Mouse (Mus musculus) erythroblast, adult 5-6 weeks (primary cell): ENCODE measurements around the gene Dpp10. TPM values are rescaled to one million over a fixed set of nuclear protein-coding genes. Genes with fewer than 3 reads are reported as not detected.

Experiments used
- ATAC-seq: replicated peaks from 2 replicates; pipeline ENCODE4 v1.8.0; 2016; ENCODE audit warnings: moderate number of reproducible peaks, mild to moderate bottlenecking, moderate TSS enrichment, inconsistent platforms; ENCODE audit not compliant: poor library complexity, low FRiP score, severe bottlenecking
- total RNA-seq, 2 experiments: library from RNA; stranded (forward) in 1 of 2; stranded (reverse) in 1 of 2; fragments of 150-400 nt in 1 of 2; fragments of 200-764, 138-1000 nt in 1 of 2; gene quantifications; 2 replicates each; pipeline versions ENCODE4 v1.2.3 to v1.2.4; 2015 to 2017; ENCODE audit warnings: low replicate concordance in 2 of 2

The Dpp10 gene
- total RNA-seq, 2 experiments from 2014 or later: 0.17 TPM; not detected in 1

DNA sequence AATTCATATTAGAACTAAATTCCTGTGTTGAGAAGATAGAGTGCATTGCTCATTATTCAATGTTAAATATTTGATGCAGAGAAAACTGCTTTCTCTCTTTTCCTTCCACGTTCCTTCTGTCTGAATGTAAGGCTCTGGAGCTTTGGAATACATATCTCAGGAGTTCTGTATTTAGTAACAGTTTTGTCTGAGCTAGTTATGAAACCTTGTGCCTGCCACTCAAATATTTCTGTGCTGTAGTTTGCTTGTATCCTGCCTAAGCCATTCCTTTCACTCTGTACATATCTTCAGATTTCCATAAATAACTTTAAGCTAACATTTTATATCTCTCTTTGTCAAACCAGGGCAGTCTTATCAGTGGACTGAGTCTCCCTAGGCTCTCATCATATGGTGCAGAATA, 707.5 kb downstream of the Dpp10 start:
- no peak for ATAC-seq

DNA sequence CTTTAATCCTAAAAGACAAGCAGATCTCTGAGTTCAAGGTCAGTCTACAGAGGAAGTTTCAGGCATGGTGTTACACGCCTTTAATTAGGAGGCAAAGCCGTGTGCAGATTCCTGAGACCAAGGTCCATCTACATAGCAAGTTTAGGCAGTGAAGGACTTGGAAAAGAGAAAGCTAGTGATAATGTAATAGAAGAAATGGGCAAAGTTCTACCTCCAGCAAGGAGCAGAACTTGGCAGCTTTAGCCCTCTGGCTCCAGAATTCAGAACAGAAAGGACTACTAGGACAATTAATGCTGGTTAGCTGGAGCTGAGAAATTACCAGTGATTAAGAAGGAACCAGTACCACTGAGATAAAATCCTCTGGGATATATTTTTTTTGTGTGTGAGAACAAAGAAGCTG, 728.5 kb downstream of the Dpp10 start:
- no peak for ATAC-seq
